Mouse (Mus musculus): ENCODE measurements around the gene Nsmf.

- no peak for TF ChIP-seq GATA1 (IDR thresholded peaks at IDR 0.05; ENCODE audit: borderline replicate concordance, low read length)
- no peak for TF ChIP-seq FLI1 (IDR thresholded peaks at IDR 0.05; ENCODE audit: low read length)
Measured at GRCm38 (mm10) chr2:25050921-25051320, 3.2 kb upstream of the Nsmf start.
